Mouse (Mus musculus): ENCODE data around the gene Xpo6.

- TF ChIP-seq CTCF (IDR thresholded peaks at IDR 0.05; ENCODE audit: low read depth) (no peak), EP300 (optimal IDR thresholded peaks at IDR 0.05) (no peak)
These were observed 35.9 kb upstream of the Xpo6 start for GRCm38 (mm10) chr7:126236083-126236793.

All from stomach, postnatal 0 days (tissue).